Mouse (Mus musculus) kidney, adult 2 months (tissue): Measurements from ENCODE around the gene Rmi2. TPM values are rescaled to one million over a fixed set of nuclear protein-coding genes. Genes with fewer than 3 reads are reported as not detected.

Source experiments
- DNase-seq: peaks from one replicate; pipeline ENCODE4 v3.0.0; 2021
- H3K27ac ChIP-seq: fragments of 200-500 bp; 2 replicates; pipeline ENCODE4 v1.5.1; 2012; ENCODE audit warnings: low read depth, low read length, control low read depth, inconsistent platforms; ENCODE audit not compliant: insufficient read depth
- H3K27me3 ChIP-seq: fragments of 200-500 bp; replicated peaks from 2 replicates; pipeline ENCODE4 v1.6.1; 2012; ENCODE audit warnings: mild to moderate bottlenecking, moderate library complexity, low read length, inconsistent platforms; ENCODE audit not compliant: control insufficient read depth, insufficient read depth
- H3K36me3 ChIP-seq: fragments of 200-500 bp; 2 replicates; pipeline ENCODE4 v1.6.1; 2012; ENCODE audit warnings: mild to moderate bottlenecking, moderate library complexity, low read length, inconsistent platforms; ENCODE audit not compliant: control insufficient read depth, insufficient read depth
- H3K4me1 ChIP-seq: fragments of 200-500 bp; 2 replicates; pipeline ENCODE4 v1.6.1; 2011; ENCODE audit warnings: low read length; ENCODE audit not compliant: control insufficient read depth, insufficient read depth
- H3K4me3 ChIP-seq: fragments of 200-500 bp; 2 replicates; pipeline ENCODE4 v1.5.1; 2011; ENCODE audit warnings: mild to moderate bottlenecking, low read depth, low read length, control low read depth; ENCODE audit not compliant: insufficient read depth
- CTCF ChIP-seq: fragments of 200-500 bp; conservative IDR thresholded peaks from 2 replicates; pipeline ENCODE4 v1.5.1; 2011; ENCODE audit warnings: low read depth, mild to moderate bottlenecking, control low read depth, low read length, moderate library complexity, mixed read lengths; ENCODE audit not compliant: insufficient read depth, insufficient read length
- POLR2A ChIP-seq: fragments of 200-500 bp; IDR thresholded peaks from one replicate; pipeline ENCODE4 v1.6.1; 2011; ENCODE audit warnings: low read depth, low read length, control low read depth
- WGBS: fragments of 180-500 bp; shearing (Covaris S2); methylation state at CpG from one replicate; pipeline ENCODE4 v1.1.7; 2018; 5-methylcytosine and 5-hydroxymethylcytosine counted together
- polyA plus RNA-seq: library from polyadenylated mRNA; depleted of rRNA; stranded (reverse); fragments of >200 nt; gene quantifications from 2 replicates; pipeline ENCODE4 v1.2.3, GENCODE M21; 2012; rRNA removed

Rmi2 gene
- polyA plus RNA-seq, 1 experiment = 0.27 TPM

DNA sequence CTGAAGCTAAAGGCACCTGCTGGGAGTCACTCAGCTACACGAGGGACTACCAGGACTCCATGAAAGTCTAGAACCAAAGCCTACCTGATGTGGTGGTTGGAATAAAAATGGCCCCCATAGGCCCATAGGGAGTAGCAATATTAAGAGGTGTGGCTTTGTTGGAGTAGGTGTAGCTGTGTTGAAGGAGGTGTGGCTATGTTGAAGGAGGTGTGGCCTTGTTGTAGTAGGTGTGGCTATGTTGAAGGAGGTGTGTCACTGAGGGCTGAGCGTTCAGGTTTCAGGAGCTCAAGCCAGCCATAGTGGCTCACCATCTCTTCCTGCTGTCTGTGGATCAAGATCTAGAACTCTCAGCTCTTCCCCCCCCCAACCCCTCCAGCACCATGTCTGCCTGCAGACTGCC lies 105.8 kb downstream of the Rmi2 start:
- no peak for TF ChIP-seq CTCF
- TF ChIP-seq POLR2A = no peak
- WGBS = 91% methylated on average over 2 of the region's 2 CpGs
- Histone ChIP-seq H3K4me3 (no peak overlapping the region), H3K4me1 (peaks cover 3% of the 10 kb centered on the region; the same call in 1 of the 2 replicates), H3K27me3 (no peaks in the 10 kb centered on the region), H3K27ac (no peak overlapping the region), H3K36me3 (no peaks in the 10 kb centered on the region)
- no peak for DNase-seq

Other genes with a start within 250 kb of the Rmi2 start
- 1.8 and 2.7 TPM in 2 replicates for gene Socs1, start 49.5 kb upstream of the Rmi2 start, polyA plus RNA-seq
- gene Tnp2, start 46.4 kb upstream of the Rmi2 start, polyA plus RNA-seq = 3.7 and 8.9 TPM in 2 replicates
- not detected in 2 replicates for gene Prm3, start 44.1 kb upstream of the Rmi2 start, polyA plus RNA-seq
- gene Prm2, start 38.9 kb upstream of the Rmi2 start, polyA plus RNA-seq = 1.8 and 5.4 TPM in 2 replicates
- gene Prm1, start 29.2 kb upstream of the Rmi2 start, polyA plus RNA-seq = 1.8 and 4.0 TPM in 2 replicates
- not detected in 2 replicates for gene Gm11172, start 22.1 kb upstream of the Rmi2 start, polyA plus RNA-seq
- 67.2 and 71.2 TPM in 2 replicates for gene Snn, start 225.9 kb downstream of the Rmi2 start, polyA plus RNA-seq
- 125 and 145 TPM in 2 replicates for gene Litaf, start 231.1 kb downstream of the Rmi2 start, polyA plus RNA-seq